Mouse (Mus musculus): ENCODE measurements at regions not wholly inside any gene's neighbourhood (a gene's known extent, or its start where the extent isn't known, plus 50 kb on each side); places are given as distances from the start of the nearest gene placed in this dataset.

DNA sequence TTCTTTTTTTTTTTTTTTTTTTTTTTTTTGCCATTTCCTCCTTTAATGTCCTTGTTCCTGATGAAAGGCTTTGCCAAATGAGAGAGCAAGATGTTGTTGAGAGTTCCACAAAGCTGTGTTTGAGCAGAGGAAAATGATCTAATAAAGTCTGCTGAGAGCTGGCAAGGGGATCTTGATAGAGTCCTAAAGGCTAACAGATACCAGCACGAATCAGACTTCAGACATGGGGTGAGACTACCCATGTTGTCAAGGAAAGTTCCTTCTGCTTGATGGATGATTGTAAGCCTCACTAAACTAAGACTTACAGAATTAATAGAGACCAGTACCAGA lies 665.2 kb upstream of the Fam92a start:
- Histone ChIP-seq H3K27ac (ENCODE audit: insufficient read depth, low read depth, low read length, poor library complexity, severe bottlenecking) (no peak overlapping the region), H3K4me3 (ENCODE audit: insufficient read depth in 1 of 2, low read depth in 1 of 2, low read length in 2 of 2, poor library complexity in 1 of 2, severe bottlenecking in 1 of 2) (no peak overlapping the region), H3K4me1 (ENCODE audit: control insufficient read depth in 2 of 2, insufficient read depth in 2 of 2, low read length in 2 of 2, poor library complexity in 1 of 2) (no peaks in the 10 kb centered on the region), H3K9ac (ENCODE audit: insufficient read depth, low read depth, low read length, poor library complexity, severe bottlenecking) (no peak overlapping the region), H3K9me3 (ENCODE audit: control insufficient read depth, insufficient read depth, low read depth, low read length) (no peaks in the 10 kb centered on the region), H3K36me3 (ENCODE audit: control insufficient read depth, insufficient read depth, low read length, poor library complexity, severe bottlenecking) (no peaks in the 10 kb centered on the region)
- DNase-seq (ENCODE audit: low read depth, low spot score) = no peak
- TF ChIP-seq CHD2 (IDR thresholded peaks at IDR 0.05; ENCODE audit: low read depth, low read length) (no peak), ZNF384 (IDR thresholded peaks at IDR 0.05; ENCODE audit: low read depth, low read length) (no peak), MAFK (IDR thresholded peaks at IDR 0.05; ENCODE audit: insufficient read depth, low read depth, low read length) (no peak), HCFC1 (IDR thresholded peaks at IDR 0.05; ENCODE audit: borderline replicate concordance, insufficient read depth, low read length) (no peak), ZC3H11A (IDR thresholded peaks at IDR 0.05; ENCODE audit: borderline replicate concordance, low read depth, low read length) (no peak)
- in situ Hi-C loops (cut with MboI; ENCODE audit: low sequenced_read_pairs in 2 of 2, unreplicated experiment in 2 of 2) = no loop called here

DNA sequence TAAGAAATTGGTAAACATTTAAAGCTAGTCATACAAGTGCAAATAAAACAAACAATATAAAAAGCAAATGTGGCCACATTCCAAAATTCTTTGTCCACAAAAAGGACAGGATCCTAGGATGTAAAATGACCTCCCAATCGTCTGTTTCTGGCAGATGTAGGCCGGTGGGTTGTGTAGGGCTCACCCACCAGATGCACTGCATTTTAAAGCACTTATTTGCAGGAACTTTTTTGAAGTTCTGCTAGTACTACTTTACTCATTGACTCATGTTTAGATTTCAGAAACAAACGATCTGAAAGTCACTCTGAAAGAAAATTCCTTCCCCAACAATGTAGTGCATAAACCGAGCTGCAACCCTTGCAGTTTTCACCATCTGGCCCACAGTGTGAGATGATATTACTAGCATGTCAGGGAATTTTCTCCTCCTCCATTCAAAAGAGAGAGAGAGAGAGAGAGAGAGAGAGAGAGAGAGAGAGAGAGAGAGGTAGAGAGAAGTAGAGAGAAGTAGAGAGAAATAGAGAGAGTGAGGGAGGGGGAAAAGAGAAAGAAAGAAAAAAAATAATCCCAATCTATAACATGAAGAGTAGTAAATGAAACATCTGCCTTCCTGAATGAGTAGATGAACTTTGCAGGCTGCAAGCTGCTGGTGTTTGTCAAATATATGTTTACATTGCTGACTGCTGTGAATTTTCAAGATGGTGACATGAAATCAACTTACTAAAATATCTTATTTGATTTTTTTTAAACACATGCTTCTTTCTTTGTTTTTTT lies 664.7 kb upstream of the Fam92a start:
- TF ChIP-seq ZNF384 (IDR thresholded peaks at IDR 0.05; ENCODE audit: low read depth, low read length) (no peak), MAFK (IDR thresholded peaks at IDR 0.05; ENCODE audit: insufficient read depth, low read depth, low read length) (no peak), CHD2 (IDR thresholded peaks at IDR 0.05; ENCODE audit: low read depth, low read length) (no peak), HCFC1 (IDR thresholded peaks at IDR 0.05; ENCODE audit: borderline replicate concordance, insufficient read depth, low read length) (no peak), ZC3H11A (IDR thresholded peaks at IDR 0.05; ENCODE audit: borderline replicate concordance, low read depth, low read length) (no peak)
- Histone ChIP-seq H3K9me3 (ENCODE audit: control insufficient read depth, insufficient read depth, low read depth, low read length) (no peaks in the 10 kb centered on the region), H3K36me3 (ENCODE audit: control insufficient read depth, insufficient read depth, low read length, poor library complexity, severe bottlenecking) (no peaks in the 10 kb centered on the region), H3K9ac (ENCODE audit: insufficient read depth, low read depth, low read length, poor library complexity, severe bottlenecking) (no peak overlapping the region), H3K4me1 (ENCODE audit: control insufficient read depth in 2 of 2, insufficient read depth in 2 of 2, low read length in 2 of 2, poor library complexity in 1 of 2) (no peaks in the 10 kb centered on the region), H3K4me3 (ENCODE audit: insufficient read depth in 1 of 2, low read depth in 1 of 2, low read length in 2 of 2, poor library complexity in 1 of 2, severe bottlenecking in 1 of 2) (no peak overlapping the region), H3K27ac (ENCODE audit: insufficient read depth, low read depth, low read length, poor library complexity, severe bottlenecking) (no peak overlapping the region)
- no peak for DNase-seq (ENCODE audit: low read depth, low spot score)
- in situ Hi-C loops (cut with MboI; ENCODE audit: low sequenced_read_pairs in 2 of 2, unreplicated experiment in 2 of 2) = no loop called here

DNA sequence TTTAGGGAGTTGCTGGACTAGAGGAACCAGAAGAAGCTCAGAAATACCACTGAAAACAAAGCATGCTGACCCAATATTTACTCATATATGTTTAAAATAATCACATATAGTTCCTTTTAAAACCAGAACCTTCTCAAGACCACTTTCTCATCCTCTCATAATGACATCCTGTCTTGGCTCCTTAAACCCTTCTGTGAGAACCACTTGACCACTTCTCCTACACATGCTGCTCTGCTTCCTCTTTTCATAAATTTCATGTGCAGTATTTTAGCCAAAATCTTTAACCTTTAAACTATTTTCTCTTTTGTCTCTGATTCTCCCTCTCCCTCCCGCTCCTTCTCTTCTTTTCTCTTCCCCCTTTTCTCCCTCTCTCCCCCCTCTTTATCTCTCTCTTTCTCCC lies 654.6 kb upstream of the Fam92a start:
- Histone ChIP-seq H3K4me1 (ENCODE audit: control insufficient read depth in 2 of 2, insufficient read depth in 2 of 2, low read length in 2 of 2, poor library complexity in 1 of 2) (no peaks in the 10 kb centered on the region), H3K36me3 (ENCODE audit: control insufficient read depth, insufficient read depth, low read length, poor library complexity, severe bottlenecking) (no peaks in the 10 kb centered on the region), H3K4me3 (ENCODE audit: insufficient read depth in 1 of 2, low read depth in 1 of 2, low read length in 2 of 2, poor library complexity in 1 of 2, severe bottlenecking in 1 of 2) (no peak overlapping the region), H3K9ac (ENCODE audit: insufficient read depth, low read depth, low read length, poor library complexity, severe bottlenecking) (no peak overlapping the region), H3K27ac (ENCODE audit: insufficient read depth, low read depth, low read length, poor library complexity, severe bottlenecking) (no peak overlapping the region), H3K9me3 (ENCODE audit: control insufficient read depth, insufficient read depth, low read depth, low read length) (no peaks in the 10 kb centered on the region)
- in situ Hi-C loops (cut with MboI; ENCODE audit: low sequenced_read_pairs in 2 of 2, unreplicated experiment in 2 of 2) = no loop called here
- no peak for TF ChIP-seq ZC3H11A (IDR thresholded peaks at IDR 0.05; ENCODE audit: borderline replicate concordance, low read depth, low read length)
- no peak for TF ChIP-seq MAFK (IDR thresholded peaks at IDR 0.05; ENCODE audit: insufficient read depth, low read depth, low read length)
- TF ChIP-seq HCFC1 (IDR thresholded peaks at IDR 0.05; ENCODE audit: borderline replicate concordance, insufficient read depth, low read length) = no peak
- no peak for TF ChIP-seq CHD2 (IDR thresholded peaks at IDR 0.05; ENCODE audit: low read depth, low read length)
- TF ChIP-seq ZNF384 (IDR thresholded peaks at IDR 0.05; ENCODE audit: low read depth, low read length) = no peak
- no peak for DNase-seq (ENCODE audit: low read depth, low spot score)

DNA sequence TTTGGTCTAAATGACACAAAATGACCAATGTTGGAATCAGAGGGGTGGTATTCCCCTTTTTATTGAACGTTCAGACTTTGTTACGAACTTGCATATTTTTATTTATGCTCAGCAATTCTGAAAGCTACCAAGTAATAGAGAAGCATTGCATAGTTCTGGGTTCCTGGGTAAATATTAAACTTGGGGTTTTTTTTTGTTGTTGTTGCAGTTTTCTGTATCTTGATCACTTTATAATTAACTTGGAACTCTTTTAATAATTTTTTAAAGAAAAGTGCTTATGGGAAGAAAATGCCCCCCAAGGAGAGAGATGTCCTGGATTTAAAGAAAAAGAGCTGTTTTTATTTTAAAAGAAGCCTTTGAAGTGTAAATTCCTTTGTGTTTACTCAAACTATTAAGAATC lies 642.4 kb upstream of the Fam92a start:
- TF ChIP-seq MAFK (IDR thresholded peaks at IDR 0.05; ENCODE audit: insufficient read depth, low read depth, low read length) (no peak), HCFC1 (IDR thresholded peaks at IDR 0.05; ENCODE audit: borderline replicate concordance, insufficient read depth, low read length) (no peak), ZC3H11A (IDR thresholded peaks at IDR 0.05; ENCODE audit: borderline replicate concordance, low read depth, low read length) (no peak), ZNF384 (IDR thresholded peaks at IDR 0.05; ENCODE audit: low read depth, low read length) (no peak), CHD2 (IDR thresholded peaks at IDR 0.05; ENCODE audit: low read depth, low read length) (no peak)
- in situ Hi-C loops (cut with MboI; ENCODE audit: low sequenced_read_pairs in 2 of 2, unreplicated experiment in 2 of 2) = no loop called here

More for the DNA sequence above, 642.4 kb upstream of the Fam92a start:
- H3K27ac ChIP-seq (ENCODE audit: insufficient read depth, low read depth, low read length, poor library complexity, severe bottlenecking) = no peak overlapping the region
- H3K9ac ChIP-seq (ENCODE audit: insufficient read depth, low read depth, low read length, poor library complexity, severe bottlenecking) = no peak overlapping the region
- H3K4me1 ChIP-seq (ENCODE audit: control insufficient read depth in 2 of 2, insufficient read depth in 2 of 2, low read length in 2 of 2, poor library complexity in 1 of 2) = no peaks in the 10 kb centered on the region
- DNase-seq (ENCODE audit: low read depth, low spot score) = no peak
- no peaks in the 10 kb centered on the region for H3K9me3 ChIP-seq (ENCODE audit: control insufficient read depth, insufficient read depth, low read depth, low read length)
- H3K36me3 ChIP-seq (ENCODE audit: control insufficient read depth, insufficient read depth, low read length, poor library complexity, severe bottlenecking) = no peaks in the 10 kb centered on the region
- H3K4me3 ChIP-seq (ENCODE audit: insufficient read depth in 1 of 2, low read depth in 1 of 2, low read length in 2 of 2, poor library complexity in 1 of 2, severe bottlenecking in 1 of 2) = no peak overlapping the region

All from ES-E14 (cell line).